Mouse (Mus musculus) G1E (cell line): Measurements from ENCODE around the gene Rgcc.

ENCODE experiments used
- CTCF ChIP-seq: IDR thresholded peaks from 2 replicates; pipeline ENCODE4 v1.5.1; 2012; ENCODE audit warnings: low read depth, low read length, inconsistent platforms, mixed read lengths
- POLR2AphosphoS5 ChIP-seq: IDR thresholded peaks from 2 replicates; pipeline ENCODE4 v1.6.1; 2012; ENCODE audit warnings: low read depth, low read length, inconsistent platforms; ENCODE audit not compliant: insufficient replicate concordance

DNA sequence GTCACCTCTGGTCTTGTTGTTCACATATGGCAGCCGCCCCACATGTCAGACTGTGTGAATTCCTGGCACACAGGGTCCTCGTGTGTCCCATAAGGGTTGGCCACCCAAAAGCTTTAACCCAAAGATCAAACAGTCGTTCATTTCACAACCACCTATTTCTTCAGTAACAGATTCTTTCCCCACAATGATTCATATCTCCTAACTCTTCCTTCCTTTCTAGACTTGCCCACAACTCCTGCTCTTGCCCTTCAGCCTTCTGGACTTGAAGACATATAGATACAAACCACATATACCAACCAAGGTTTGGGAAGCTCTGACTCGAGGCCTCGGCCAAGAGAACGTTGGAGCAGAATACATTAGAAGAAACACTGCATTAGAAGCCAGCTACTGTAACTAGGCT is 35.7 kb downstream of the Rgcc start:
- TF ChIP-seq CTCF (no peak), POLR2AphosphoS5 (no peak)
